Comparison of ENCODE assay signal across 7 mouse cellular contexts in the genomic region with DNA sequence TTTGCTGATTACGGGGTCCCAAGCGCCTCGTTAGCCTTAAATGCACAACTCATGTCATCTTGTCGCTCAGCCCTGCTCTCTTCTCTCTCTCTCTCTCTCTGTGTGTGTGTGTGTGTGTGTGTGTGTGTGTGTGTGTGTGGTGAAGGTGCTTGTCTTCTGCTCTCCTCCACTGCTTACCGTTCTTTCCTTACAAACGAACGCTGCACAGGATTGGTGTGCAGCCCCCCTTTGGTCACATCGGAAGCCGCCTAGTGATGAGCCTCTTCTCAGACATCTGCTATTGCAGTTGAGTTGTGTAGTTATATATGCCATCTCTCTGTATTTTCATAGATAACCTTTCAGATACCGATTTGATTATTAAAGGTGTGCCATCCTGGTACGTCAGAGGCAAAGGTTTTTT. TPM values are rescaled to one million over a fixed set of nuclear protein-coding genes. Genes with fewer than 3 reads are reported as not detected.
A peak's percentile ranks its signal among the peaks of the same experiment; 100 is the strongest.
DNase-seq lines count a peak whose midpoint lies in the region; TF ChIP-seq lines count a peak whose summit lies in the region.

No protein-coding gene starts in this region.

- DNase-seq in right cerebral cortex, adult 18-20 months = peak; percentile 32
- no peak for DNase-seq in right cerebral cortex, postnatal 36 days (ENCODE audit: low spot score in 2 of 2)
- DNase-seq in forebrain, embryonic 10.5 days (ENCODE audit: extremely low spot score, low spot score) = no peak
- DNase-seq in limb, embryonic 10.5 days (ENCODE audit: low spot score) = no peak
- no peak for DNase-seq in retina, postnatal 1 day
- no peak for DNase-seq in kidney, adult 9 months

- peaks cover 4% of the 10 kb centered on the region for H3K27me3 ChIP-seq in forebrain, embryonic 10.5 days (ENCODE audit: poor library complexity, severe bottlenecking)
- H3K27me3 ChIP-seq in limb, embryonic 10.5 days (ENCODE audit: low read depth, poor library complexity, severe bottlenecking) = peaks cover 52% of the 10 kb centered on the region
- H3K27me3 ChIP-seq in small intestine, adult 2 months (ENCODE audit: control insufficient read depth, insufficient read depth, low read length) = peaks cover 4% of the 10 kb centered on the region; the same call in 1 of the 2 replicates

- H3K4me3 ChIP-seq in forebrain, embryonic 10.5 days = peak overlapping the region; percentile 95
- peak overlapping the region; percentile 78 for H3K4me3 ChIP-seq in limb, embryonic 10.5 days
- peak overlapping the region; percentile 95 for H3K4me3 ChIP-seq in small intestine, adult 2 months (ENCODE audit: low read depth, low read length)

- H3K27ac ChIP-seq in forebrain, embryonic 10.5 days = peak overlapping the region; percentile 95
- H3K27ac ChIP-seq in limb, embryonic 10.5 days = no peak overlapping the region
- H3K27ac ChIP-seq in small intestine, adult 2 months (ENCODE audit: insufficient read depth, low read depth, low read length) = peak overlapping the region; percentile 60

- 5% methylated on average over 11 of the region's 11 CpGs for whole genome bisulfite sequencing in forebrain, embryonic 10.5 days
- 5% methylated on average over 11 of the region's 11 CpGs for WGBS in limb, embryonic 10.5 days
- WGBS in small intestine, adult 2 months = 3% methylated on average over 11 of the region's 11 CpGs

- H3K9me3 ChIP-seq in forebrain, embryonic 10.5 days = no peaks in the 10 kb centered on the region
- no peaks in the 10 kb centered on the region for H3K9me3 ChIP-seq in limb, embryonic 10.5 days (replicated peaks)

- H3K36me3 ChIP-seq in forebrain, embryonic 10.5 days (replicated peaks) = no peaks in the 10 kb centered on the region
- no peaks in the 10 kb centered on the region for H3K36me3 ChIP-seq in limb, embryonic 10.5 days
- no peaks in the 10 kb centered on the region for H3K36me3 ChIP-seq in small intestine, adult 2 months (ENCODE audit: control insufficient read depth, insufficient read depth, low read length)

- TF ChIP-seq CTCF in small intestine, adult 2 months (IDR thresholded peaks at IDR 0.05; ENCODE audit: extremely low read depth, insufficient read length, insufficient replicate concordance, low read depth, low read length) = no peak

- peaks cover 62% of the 10 kb centered on the region for H3K4me1 ChIP-seq in forebrain, embryonic 10.5 days
- H3K4me1 ChIP-seq in limb, embryonic 10.5 days = peaks cover 18% of the 10 kb centered on the region
- H3K4me1 ChIP-seq in small intestine, adult 2 months (ENCODE audit: control insufficient read depth, insufficient read depth, insufficient read length, low read length) = peaks cover 7% of the 10 kb centered on the region

- no peak for TF ChIP-seq POLR2A in small intestine, adult 2 months (IDR thresholded peaks at IDR 0.05; ENCODE audit: low read depth, low read length)

RNA-seq across cellular contexts. Expression of gene Slain1, which starts 1.1 kb away (rescaled TPM):
- 4.2 and 4.3 TPM in 2 replicates for polyA plus RNA-seq in forebrain, embryonic 10.5 days (2016; fragmentation: Nextera tagmentation; extraction: Ambion mirVana)
- polyA plus RNA-seq in limb, embryonic 10.5 days (2016; fragmentation: Nextera tagmentation; extraction: Ambion mirVana) = 0.62 and 1.4 TPM in 2 replicates
- polyA plus RNA-seq in small intestine, adult 2 months (2012; rRNA removed) = 3.5 and 5.9 TPM in 2 replicates
